In the genomic region with DNA sequence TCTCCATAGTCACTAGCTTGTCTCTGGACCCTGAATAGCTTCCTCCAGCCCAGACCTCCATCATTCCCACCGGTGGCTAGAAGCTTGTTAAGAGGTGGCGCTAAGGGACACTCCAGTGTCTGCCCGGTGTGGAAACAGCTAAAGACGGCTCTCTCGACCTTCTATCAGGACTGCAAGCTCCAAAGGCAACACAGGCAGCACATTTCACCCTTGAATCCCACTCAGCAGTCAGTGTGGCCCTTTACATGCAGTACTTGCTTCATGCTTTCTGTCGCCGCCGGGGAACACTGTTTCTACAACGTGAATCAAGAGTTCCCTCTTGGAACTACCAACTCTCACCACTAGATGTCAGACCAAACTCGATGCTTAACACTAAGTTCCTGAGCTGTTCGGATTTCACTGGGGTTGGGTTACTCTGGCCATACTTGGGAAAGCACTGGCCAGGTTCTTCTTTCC, we compare ENCODE assay signal across 1 mouse cellular context.
TF ChIP-seq lines count a peak whose summit lies in the region.

No protein-coding gene starts in this region.

TF ChIP-seq in ES-E14, 5 proteins besides CTCF, POLR2A, EP300 and RAD21:
- TF ChIP-seq ZC3H11A (IDR thresholded peaks at IDR 0.05; ENCODE audit: borderline replicate concordance, low read depth, low read length): peak; percentile 61; the same call in 1 of the 2 replicates
- no peak for TF ChIP-seq MAFK (IDR thresholded peaks at IDR 0.05; ENCODE audit: insufficient read depth, low read depth, low read length)
